Mouse (Mus musculus) MN1 (cell line): ENCODE measurements around the gene Dars.

ENCODE experiments used
- DNase-seq: peaks from one replicate; pipeline ENCODE4 v3.0.0-alpha.2; 2016; ENCODE audit warnings: low spot score

Gene Dars

DNA sequence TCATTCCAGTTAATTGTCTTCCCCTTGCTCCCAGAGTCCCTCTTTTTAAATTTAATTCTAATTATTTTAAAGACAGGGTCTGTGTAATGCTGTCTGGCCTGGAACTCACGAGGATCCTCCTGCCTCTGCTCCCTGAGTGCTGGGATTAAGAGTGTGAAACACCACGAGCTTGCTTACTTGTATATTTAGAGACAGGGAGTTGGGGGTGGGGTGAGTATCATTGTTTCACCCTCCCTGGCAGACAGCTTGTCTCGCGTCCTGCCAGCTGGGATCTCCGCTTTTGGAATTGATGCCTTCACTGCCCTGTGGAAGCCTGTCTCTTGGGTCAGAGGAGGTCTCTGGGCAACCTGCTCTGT lies 343 bp upstream of the Dars start:
- peak; percentile 58 for DNase-seq

DNA sequence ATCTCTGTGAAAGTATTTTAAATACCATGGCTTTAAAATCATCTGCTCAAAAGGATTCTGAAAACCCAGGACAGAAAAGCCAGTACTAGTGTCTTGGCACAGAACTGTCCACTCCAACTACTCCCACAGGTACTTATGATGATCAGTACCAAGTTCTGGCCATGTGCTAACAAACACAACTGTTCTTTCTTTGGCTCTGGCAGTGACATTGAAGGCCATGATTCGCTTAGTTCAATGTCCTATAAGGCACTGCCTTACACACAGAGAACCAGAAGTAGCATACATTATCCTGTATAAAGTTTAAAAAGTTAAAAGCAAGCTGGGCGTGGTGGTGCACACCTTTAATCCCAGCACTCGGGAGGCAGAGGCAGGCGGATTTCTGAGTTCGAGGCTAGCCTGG lies 6.0 kb downstream of the Dars start:
- no peak for DNase-seq

- DNase-seq = no peak
These were observed 10.3 kb downstream of the Dars start for GRCm38 (mm10) chr1:128406846-128407245.

DNA sequence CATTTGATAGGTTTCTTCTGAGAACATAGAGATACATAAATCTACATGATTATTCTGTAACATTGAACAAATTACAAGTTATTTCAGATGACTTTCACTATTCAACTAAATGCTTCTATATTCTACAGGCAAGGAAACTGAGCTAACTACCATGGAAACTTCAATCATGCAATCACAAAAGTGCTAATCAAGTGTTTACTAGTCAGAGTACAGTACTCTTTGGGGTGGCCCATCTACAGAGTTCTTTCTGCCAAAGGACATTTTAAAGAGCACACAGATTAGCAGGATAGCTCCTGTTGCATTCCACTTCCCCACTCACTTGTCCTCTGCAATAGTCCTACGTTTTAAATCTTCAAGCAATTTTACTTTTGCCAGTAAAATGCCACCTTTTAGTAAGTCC lies 11.5 kb downstream of the Dars start:
- no peak for DNase-seq

GRCm38 (mm10) chr1:128405041-128405481 lies 12.1 kb downstream of the Dars start:
- DNase-seq = no peak

DNA sequence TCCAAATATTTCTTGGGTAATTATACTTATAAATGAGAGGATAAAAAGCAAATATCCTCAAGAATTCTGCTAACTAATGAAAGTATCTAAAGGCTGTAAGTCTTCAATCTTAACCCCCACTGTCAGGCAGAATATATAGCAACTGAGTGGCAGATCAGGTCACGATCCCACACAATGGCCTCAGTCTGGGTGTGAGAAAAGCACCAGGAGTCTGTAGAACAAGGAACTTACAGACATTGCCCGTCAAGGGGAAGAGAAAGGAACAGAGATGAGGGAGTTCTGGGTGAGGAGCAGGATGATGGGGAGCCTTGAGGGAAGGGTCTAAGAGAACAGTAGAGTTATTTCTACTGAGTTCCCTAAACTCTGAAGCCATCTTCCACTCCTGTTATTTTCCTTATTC lies 16.2 kb downstream of the Dars start:
- no peak for DNase-seq

DNA sequence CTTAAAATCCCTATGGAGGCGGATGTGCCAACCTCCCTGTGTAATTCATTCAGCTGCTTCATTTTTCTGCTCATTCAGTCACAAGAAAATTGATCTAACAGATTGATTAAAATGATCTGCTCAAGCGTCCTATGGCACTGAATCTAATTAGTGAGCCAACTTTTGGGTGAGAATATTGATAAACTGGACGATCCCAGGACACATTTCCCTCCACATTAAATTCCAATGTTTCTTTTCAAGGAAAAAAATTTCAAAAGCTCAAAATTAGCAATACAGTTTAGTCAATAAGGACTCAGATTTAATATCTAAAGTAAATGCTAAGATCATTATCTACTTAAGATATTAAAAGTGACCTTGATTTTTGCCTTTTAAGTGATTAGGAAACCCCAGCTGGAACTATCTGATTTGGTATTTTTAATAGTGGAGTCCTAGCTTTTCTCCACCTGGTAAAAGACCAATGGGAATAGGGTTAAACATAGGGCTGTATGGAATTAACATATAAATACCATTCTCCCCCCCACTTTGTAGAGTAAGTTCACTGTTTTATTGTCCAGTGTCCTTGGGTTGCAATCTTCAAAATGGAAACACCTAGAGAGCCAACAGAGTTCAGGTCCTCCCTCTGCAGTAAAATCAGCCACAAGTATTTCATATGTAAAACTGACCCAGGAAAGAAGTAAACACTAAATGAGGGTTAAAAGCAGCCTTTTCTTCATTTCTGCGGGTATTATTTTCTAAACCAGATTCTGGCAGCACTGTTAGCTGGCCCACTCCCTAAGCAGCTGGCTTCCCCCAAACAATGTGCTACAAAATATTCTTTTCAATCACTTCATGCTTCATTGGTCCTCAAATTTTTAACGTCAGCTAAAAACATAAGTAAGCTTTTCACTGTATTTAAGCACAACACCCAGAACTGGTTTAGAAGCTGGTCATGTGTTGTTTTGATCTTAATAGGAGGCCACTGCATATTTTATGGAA lies 16.9 kb downstream of the Dars start:
- DNase-seq = no peak

GRCm38 (mm10) chr1:128398738-128399445 lies 18.3 kb downstream of the Dars start:
- DNase-seq = peak; percentile 19

DNA sequence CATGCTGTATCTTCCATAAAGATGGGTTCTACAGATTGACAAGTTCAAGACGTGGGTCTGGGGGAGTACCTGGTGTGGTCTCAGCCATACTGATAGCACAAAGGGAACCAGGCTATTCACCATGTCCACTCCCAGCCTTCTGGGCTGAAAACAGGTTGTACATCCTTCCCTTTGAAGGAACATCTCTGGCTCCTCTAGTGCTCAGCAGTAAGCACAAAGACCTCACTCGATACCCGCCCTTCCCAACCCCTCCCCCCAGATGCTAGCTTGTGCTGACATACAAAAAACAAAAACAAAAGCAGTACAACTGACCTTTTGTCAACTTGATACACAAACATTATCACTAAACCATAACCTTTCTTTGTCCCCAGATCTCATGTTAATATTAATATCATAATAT lies 22.5 kb downstream of the Dars start:
- DNase-seq = no peak

GRCm38 (mm10) chr1:128392382-128392781 lies 24.8 kb downstream of the Dars start:
- no peak for DNase-seq

DNA sequence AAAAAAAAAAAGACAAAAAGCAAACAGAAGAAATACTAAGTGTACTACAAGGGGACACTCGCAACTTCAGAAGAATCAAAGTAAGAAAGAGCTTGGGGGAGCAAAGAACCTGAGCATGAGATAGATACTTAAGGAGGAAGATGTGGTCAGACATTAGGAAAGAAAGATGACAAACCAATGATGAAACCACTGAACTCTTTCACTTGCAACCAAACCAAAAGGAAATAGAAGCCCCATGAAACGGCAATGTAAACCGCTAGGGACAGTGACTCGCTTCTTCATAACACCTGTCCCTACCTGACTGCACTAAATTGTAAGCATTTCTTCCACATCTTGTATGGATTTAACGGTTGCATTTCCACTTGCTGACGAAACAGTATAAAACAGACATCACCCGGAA lies 30.7 kb downstream of the Dars start:
- DNase-seq = no peak

DNA sequence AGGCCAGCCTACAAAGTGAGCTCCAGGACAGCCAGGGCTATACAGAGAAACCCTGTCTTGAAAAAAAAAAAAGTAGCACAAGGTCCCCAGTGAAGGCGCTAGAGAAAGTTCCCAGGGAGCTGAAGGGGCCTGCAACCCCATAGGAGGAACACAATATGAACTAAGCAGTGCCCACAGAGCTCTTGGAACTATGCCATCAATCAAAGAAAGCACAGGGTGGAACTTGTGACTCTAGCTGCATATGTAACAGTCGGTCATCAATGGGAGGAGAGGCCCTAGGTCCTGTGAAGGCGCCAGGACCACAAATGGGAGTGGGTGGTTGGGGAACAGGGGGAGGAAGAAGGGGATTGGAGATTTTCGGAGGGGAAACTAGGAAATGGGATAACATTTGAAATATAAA lies 40.3 kb downstream of the Dars start:
- no peak for DNase-seq

- DNase-seq = peak; percentile 55
These were observed 44.9 kb downstream of the Dars start for GRCm38 (mm10) chr1:128372143-128372860.

DNA sequence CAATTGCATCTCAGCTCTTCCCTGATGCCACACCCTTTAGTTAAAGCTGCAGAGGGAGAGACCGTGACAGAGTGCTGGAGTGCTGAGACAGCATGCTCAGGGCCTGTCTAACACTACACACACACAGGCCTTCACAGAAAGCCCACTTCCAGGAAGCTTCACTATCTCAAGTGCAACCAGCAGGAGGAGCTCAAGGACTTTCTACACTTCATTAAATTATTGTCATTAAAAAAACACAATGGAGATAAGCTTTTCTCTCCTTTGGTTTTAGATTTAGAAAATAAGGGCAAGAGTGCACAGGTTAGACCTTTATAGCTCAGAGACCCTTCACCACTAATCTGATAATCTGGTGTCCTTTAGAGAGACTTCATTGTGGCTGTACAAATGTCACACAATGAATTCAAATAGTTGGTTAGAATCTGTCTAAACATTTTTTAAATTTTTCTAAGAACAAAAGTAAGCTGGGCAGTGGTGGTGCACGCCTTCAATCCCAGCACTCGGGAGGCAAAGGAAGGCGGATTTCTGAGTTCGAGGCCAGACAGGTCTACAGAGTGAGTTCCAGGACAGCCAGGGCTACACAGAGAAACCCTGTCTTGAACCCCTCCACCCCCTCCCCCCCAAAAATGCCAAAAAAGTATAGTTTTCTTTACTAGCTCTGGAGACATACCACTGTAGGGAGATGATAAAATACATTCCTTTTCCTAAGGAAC lies 48.3 kb downstream of the Dars start:
- DNase-seq = peak; percentile 70

DNA sequence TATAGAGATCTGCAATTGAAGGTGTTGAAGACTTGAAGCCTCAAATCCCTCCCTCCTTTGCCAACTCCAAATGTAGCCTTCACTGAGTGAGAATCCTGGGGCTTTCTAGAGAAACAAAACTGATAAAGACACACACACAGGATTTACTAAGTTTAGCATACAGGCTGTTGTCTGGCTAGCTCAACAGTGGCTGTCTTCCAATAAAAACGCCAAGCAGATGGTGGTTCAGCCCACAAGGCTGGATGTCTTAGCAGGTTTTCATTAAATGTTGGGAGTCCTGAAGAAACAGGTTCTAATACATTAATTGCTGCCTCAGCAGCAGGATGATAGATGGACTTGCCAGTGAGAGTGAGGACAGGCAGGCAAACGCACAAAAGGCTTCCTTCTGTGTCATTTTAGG lies 56.6 kb downstream of the Dars start:
- no peak for DNase-seq

- peak; percentile 92 for DNase-seq
These were observed 57.4 kb downstream of the Dars start, which contains the start of gene Mcm6 for GRCm38 (mm10) chr1:128359554-128360376. Mcm6 (minus strand) TSS chr1:128359664.

DNA sequence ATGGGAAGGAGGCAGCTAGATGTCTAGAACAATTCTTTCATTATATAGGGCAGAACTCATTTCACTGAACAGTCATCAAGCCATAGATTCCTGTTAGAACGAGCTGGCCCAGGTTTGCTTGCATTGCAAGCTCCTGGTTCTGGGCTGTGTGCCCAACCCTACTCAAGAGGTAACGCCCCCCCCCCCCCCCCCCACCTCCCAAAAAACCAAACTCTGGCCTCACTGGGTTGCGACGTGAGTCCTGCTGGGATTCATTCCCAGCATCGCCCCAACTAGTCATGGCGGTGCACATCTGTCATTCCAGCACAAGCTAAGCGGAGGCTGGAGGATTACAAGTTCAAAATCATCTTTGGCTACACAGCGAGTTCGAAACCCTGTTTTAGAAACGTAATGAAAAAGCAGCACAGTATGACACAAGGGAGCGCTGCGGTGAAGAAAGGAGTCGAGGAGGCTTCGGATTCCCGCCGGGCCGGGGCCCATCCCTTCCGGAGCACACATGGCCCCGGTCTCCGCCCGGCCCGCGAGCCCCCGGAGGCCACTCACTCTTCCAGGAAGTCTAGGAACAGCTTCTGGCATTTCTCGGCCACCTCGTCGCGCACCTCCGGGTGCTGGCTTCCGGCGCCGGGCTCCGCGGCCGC lies 58.1 kb downstream of the Dars start:
- peak; percentile 48 for DNase-seq

DNA sequence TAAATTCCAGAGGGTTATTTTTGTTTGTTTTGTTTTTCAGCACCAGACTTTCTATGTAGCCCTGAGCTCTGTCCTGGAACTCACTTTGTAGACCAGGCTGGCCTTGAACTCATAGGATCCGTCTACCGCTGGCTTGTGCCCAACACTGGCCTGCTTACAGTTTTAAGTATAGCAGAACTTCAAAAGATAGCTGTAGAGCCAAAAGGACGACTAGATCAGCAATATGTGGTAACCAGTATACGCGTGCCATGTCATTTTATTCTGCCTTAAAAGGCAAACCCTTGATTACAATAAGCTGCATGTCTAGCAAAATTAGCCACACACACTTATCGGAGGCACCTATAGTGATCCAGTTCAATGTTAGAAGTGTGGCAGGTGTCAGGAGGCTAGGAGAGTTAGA lies 58.9 kb downstream of the Dars start:
- no peak for DNase-seq

DNA sequence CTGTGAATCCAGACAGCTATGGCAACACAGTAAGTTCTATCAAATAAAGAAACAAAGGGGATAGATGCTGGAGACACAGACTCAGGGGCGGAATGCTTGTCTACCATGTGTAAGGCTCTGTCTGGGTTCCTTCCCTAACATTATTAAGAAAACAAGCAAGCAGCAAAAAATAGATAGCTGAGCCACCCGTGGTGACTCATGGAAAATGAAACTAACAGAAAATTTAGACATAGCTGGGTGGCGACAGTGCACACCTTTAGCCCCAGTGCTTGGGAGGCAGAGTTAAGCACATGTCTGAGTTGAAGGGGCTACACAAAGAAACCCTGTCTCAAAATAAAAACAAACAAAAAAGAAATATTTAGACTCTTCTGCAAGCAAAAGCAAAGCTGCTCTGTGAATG lies 59.7 kb downstream of the Dars start:
- peak; percentile 27 for DNase-seq

- no peak for DNase-seq
These were observed 64.1 kb downstream of the Dars start for GRCm38 (mm10) chr1:128353092-128353491.
